Mouse (Mus musculus) heart, postnatal 0 days (tissue): ENCODE data around the gene Tmem131l. TPM values are rescaled to one million over a fixed set of nuclear protein-coding genes. Genes with fewer than 3 reads are reported as not detected.

Experiments used
- ATAC-seq: fragments of 200-750 bp; cut with Nextera tagmentation; 2 replicates; pipeline ENCODE4 v1.8.0; 2017; ENCODE audit warnings: low read depth, moderate number of reproducible peaks, moderate library complexity; ENCODE audit not compliant: insufficient read depth
- DNase-seq: peaks from one replicate; pipeline ENCODE4 v3.0.0-alpha.2; 2016; ENCODE audit warnings: low spot score
- H3K27ac ChIP-seq: fragments of 300-500 bp; sonication (generic); 2 replicates; pipeline ENCODE4 v1.5.1; 2014; ENCODE audit warnings: low read depth, mild to moderate bottlenecking
- H3K27me3 ChIP-seq: fragments of 300-500 bp; sonication (generic); 2 replicates; pipeline ENCODE4 v1.6.1; 2014; ENCODE audit warnings: low read length, mixed read lengths; ENCODE audit not compliant: control insufficient read depth, insufficient read depth
- H3K36me3 ChIP-seq: fragments of 300-500 bp; sonication (generic); replicated peaks from 2 replicates; pipeline ENCODE4 v1.6.1; 2014; ENCODE audit warnings: low read length, mixed read lengths; ENCODE audit not compliant: control insufficient read depth, insufficient read depth
- H3K4me1 ChIP-seq: fragments of 300-500 bp; sonication (generic); 2 replicates; pipeline ENCODE4 v1.6.1; 2014; ENCODE audit warnings: antibody characterized with exemption; ENCODE audit not compliant: control insufficient read depth, insufficient read depth
- H3K4me2 ChIP-seq: fragments of 300-500 bp; sonication (generic); 2 replicates; pipeline ENCODE4 v1.6.1; 2014; ENCODE audit warnings: low read depth, mild to moderate bottlenecking, low read length, moderate library complexity
- H3K4me3 ChIP-seq: fragments of 300-500 bp; sonication (generic); 2 replicates; pipeline ENCODE4 v1.5.1; 2014; ENCODE audit warnings: low read depth, low read length
- H3K9ac ChIP-seq: fragments of 300-500 bp; sonication (generic); replicated peaks from 2 replicates; pipeline ENCODE4 v1.6.1; 2014; ENCODE audit warnings: low read depth, low read length, mixed read lengths
- H3K9me3 ChIP-seq: fragments of 300-500 bp; sonication (generic); replicated peaks from 2 replicates; pipeline ENCODE4 v1.6.1; 2016; ENCODE audit warnings: low read length; ENCODE audit not compliant: control insufficient read depth
- CTCF ChIP-seq: IDR thresholded peaks from 2 replicates; pipeline ENCODE4 v1.5.1; 2016; ENCODE audit warnings: antibody characterized with exemption, control low read depth, low read depth
- EP300 ChIP-seq: IDR thresholded peaks from 2 replicates; pipeline ENCODE4 v1.6.1; 2016; ENCODE audit warnings: antibody characterized with exemption, low read depth
- WGBS: fragments of 180-500 bp; shearing (Covaris S2); extraction: QIAGEN DNeasy Blood & Tissue Kit; methylation state at CpG from one replicate; pipeline ENCODE4 v1.1.7; 2014; 5-methylcytosine and 5-hydroxymethylcytosine counted together
- polyA plus RNA-seq: library from polyadenylated mRNA; unstranded; fragments of >200 nt; fragmentation: Nextera tagmentation; extraction: Ambion mirVana; gene quantifications from 2 replicates; pipeline ENCODE4 v1.2.1, GENCODE M21; 2015
- total RNA-seq: library from RNA; depleted of rRNA; stranded (reverse); fragments of >200 nt; gene quantifications from 2 replicates; pipeline ENCODE4 v1.2.3, GENCODE M21; 2014; ENCODE audit warnings: low replicate concordance

Tmem131l gene
- total and polyA plus RNA-seq, 2 experiments from 2014 or later, result 16.5 to 32.6 TPM

DNA sequence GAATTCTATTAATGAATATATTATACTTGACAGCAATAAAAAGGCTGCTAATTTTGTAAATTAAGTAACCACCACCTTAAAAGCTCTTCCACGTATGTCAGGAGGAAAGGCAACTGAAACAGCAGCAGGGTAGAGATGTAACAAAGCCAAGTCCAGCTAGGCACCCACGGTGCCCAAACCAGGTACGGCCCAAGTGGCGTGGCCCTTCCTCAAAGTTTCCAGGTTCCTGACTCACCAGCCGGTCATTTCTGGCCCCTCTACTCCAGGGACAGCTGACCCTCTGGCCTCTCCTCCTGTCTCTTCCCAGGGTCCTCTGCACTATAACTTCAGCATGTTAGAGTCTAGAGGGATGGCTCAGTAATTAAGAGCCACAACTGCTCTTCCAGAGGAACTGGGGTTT lies 7.6 kb downstream of the Tmem131l start:
- no peaks in the 10 kb centered on the region for H3K9me3 ChIP-seq
- no peak overlapping the region for H3K9ac ChIP-seq
- H3K4me1 ChIP-seq, result peaks cover 9% of the 10 kb centered on the region; the same call in 1 of the 2 replicates
- H3K27ac ChIP-seq, result no peak overlapping the region
- no peak for ATAC-seq
- H3K4me3 ChIP-seq, result no peak overlapping the region
- H3K27me3 ChIP-seq, result no peaks in the 10 kb centered on the region
- WGBS, result 88% methylated on average over 5 of the region's 5 CpGs
- no peak overlapping the region for H3K4me2 ChIP-seq
- no peak for TF ChIP-seq CTCF
- no peak for TF ChIP-seq EP300
- DNase-seq, result no peak
- peaks cover 13% of the 10 kb centered on the region for H3K36me3 ChIP-seq

DNA sequence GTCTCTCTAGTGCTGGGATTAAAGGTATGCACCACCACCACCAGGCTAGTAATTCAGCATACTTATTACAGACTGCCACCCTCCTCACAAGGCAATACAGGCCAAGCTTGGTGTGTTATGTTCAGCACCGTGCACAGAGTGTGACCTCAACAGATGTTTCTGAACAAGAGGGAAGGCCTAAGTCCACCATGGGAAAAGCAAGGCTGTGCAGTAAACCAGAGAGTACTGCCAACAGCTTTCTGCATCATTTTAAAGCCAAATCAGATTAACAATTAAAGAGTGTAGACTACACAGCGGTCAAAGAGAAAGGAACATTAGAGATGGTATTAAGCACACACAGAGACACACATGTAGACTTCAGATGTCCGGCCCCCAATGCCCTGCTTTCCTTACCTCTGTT lies 8.8 kb downstream of the Tmem131l start:
- Histone ChIP-seq H3K4me3 (no peak overlapping the region), H3K9me3 (no peaks in the 10 kb centered on the region), H3K9ac (no peak overlapping the region), H3K4me1 (peaks cover 11% of the 10 kb centered on the region; the same call in 1 of the 2 replicates), H3K27me3 (no peaks in the 10 kb centered on the region), H3K36me3 (peaks cover 13% of the 10 kb centered on the region), H3K27ac (no peak overlapping the region), H3K4me2 (no peak overlapping the region)
- DNase-seq (no peak), ATAC-seq (no peak)
- WGBS, result 84% methylated on average over 3 of the region's 3 CpGs
- no peak for TF ChIP-seq EP300
- no peak for TF ChIP-seq CTCF

DNA sequence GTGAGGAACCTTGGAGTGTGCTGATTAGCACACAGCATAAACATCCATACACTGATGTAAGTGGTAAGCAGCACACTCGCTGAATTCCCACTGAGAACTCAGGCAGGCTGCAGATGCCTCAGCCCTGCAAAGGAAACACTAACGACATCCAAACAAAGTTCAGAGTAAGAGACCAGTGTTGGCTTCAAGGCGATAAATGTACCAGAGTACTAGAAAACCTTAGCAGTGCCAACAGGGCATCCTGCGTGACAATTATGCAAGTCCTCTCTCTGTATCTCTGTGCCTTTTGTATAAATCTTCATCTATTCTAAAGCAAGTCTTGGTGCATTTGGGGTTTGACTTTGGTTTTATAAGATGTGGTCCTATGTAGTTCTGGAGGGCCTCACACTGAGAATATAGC lies 11.0 kb downstream of the Tmem131l start:
- no peak overlapping the region for H3K4me2 ChIP-seq
- H3K9ac ChIP-seq, result no peak overlapping the region
- no peak for TF ChIP-seq CTCF
- TF ChIP-seq EP300, result no peak
- no peak for DNase-seq
- H3K4me1 ChIP-seq, result peaks cover 14% of the 10 kb centered on the region; the same call in 1 of the 2 replicates
- 80% methylated on average over 4 of the region's 4 CpGs for WGBS
- no peaks in the 10 kb centered on the region for H3K9me3 ChIP-seq
- peaks cover 13% of the 10 kb centered on the region for H3K36me3 ChIP-seq
- H3K27ac ChIP-seq, result no peak overlapping the region
- no peak for ATAC-seq
- no peaks in the 10 kb centered on the region for H3K27me3 ChIP-seq
- H3K4me3 ChIP-seq, result no peak overlapping the region

DNA sequence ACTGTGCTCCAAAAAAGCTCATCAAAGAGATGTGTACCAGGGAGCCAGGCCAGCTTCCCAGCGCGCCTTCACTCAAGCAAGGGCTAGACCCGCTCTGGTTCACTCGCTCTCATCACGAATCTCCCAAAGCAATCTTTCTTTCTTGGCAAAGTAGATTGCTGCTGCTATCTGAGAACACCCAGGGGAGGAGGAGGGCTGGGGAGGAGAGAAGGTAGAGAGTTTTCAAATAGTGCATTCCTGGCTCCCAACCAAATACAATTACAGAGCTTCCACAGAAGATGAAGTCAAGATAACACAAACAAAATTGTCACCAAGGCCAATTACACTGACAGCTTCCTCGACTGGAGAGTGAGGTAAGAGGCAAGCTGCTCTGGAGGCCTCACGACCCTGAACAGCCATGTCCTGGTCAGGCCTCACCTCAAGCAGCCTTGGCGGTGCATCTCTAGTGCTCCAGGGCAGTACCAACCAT lies 12.2 kb downstream of the Tmem131l start:
- Histone ChIP-seq H3K27me3 (no peaks in the 10 kb centered on the region), H3K4me2 (no peak overlapping the region), H3K36me3 (peaks cover 13% of the 10 kb centered on the region), H3K4me1 (peaks cover 9% of the 10 kb centered on the region; the same call in 1 of the 2 replicates), H3K4me3 (no peak overlapping the region), H3K9me3 (no peaks in the 10 kb centered on the region), H3K9ac (no peak overlapping the region), H3K27ac (no peak overlapping the region)
- ATAC-seq (no peak), DNase-seq (no peak)
- no peak for TF ChIP-seq EP300
- TF ChIP-seq CTCF, result no peak
- WGBS, result 67% methylated on average over 8 of the region's 8 CpGs

DNA sequence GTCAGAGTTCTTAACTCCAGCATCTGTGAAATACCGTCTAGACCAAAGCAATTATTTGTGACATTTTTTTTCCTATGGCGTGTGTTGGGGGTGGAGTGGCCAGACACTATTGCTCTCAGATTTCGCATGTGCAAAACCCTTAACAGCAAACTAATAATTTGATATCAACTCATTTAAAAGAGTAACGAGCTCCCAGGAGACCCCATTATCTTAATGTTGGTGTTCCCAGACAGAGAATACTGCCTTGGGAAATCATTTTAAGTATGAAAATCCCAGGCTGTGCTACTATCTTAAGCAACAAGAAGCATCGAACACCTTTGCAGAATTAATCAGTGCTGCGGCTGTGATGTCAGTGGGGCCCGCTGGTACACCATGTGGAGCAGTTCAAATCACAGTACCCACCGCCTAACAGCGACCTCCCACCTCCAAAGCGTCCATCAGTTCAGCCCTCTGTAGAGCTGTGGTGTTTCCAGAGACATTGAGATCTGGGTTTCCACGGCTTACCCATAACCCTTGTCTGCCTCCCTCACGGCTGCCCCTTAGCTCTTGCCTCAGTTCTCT lies 15.4 kb downstream of the Tmem131l start:
- Histone ChIP-seq H3K9me3 (no peaks in the 10 kb centered on the region), H3K27me3 (no peaks in the 10 kb centered on the region), H3K27ac (no peak overlapping the region), H3K4me3 (no peak overlapping the region), H3K4me2 (no peak overlapping the region), H3K9ac (no peak overlapping the region), H3K4me1 (peaks cover 9% of the 10 kb centered on the region; the same call in 1 of the 2 replicates), H3K36me3 (no peaks in the 10 kb centered on the region; the same call in none of the 2 replicates)
- WGBS, result 85% methylated on average over 12 of the region's 12 CpGs
- ATAC-seq (no peak), DNase-seq (no peak)
- TF ChIP-seq CTCF, result no peak

DNA sequence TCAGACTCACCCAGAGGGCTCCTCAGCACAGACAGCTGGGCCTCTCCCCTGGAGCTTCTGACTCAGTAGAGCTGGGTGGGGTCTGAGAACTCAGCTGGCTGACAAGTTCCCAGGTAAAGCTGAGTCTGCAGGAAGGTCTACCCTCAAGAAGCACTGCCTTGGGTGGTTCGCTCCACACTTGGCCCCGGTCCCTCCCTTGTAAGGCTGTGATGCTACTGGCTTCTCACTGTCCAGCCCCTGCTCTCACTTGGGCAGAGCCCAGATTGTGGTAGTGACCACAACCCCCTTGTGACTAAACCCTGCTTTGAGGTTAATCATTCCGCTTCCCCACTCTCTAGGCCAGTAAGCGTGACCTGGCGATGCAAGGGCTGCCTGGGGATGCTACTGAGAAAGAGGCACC lies 17.3 kb downstream of the Tmem131l start:
- Histone ChIP-seq H3K4me3 (no peak overlapping the region), H3K36me3 (peaks cover 7% of the 10 kb centered on the region), H3K4me2 (no peak overlapping the region), H3K27me3 (no peaks in the 10 kb centered on the region), H3K27ac (no peak overlapping the region), H3K9me3 (no peaks in the 10 kb centered on the region), H3K4me1 (peaks cover 8% of the 10 kb centered on the region; the same call in 1 of the 2 replicates), H3K9ac (no peak overlapping the region)
- DNase-seq, result no peak
- WGBS, result 83% methylated on average over 5 of the region's 5 CpGs
- no peak for TF ChIP-seq EP300
- no peak for TF ChIP-seq CTCF
- no peak for ATAC-seq
